Comparison of ENCODE assay signal across 8 mouse cellular contexts in the genomic region with DNA sequence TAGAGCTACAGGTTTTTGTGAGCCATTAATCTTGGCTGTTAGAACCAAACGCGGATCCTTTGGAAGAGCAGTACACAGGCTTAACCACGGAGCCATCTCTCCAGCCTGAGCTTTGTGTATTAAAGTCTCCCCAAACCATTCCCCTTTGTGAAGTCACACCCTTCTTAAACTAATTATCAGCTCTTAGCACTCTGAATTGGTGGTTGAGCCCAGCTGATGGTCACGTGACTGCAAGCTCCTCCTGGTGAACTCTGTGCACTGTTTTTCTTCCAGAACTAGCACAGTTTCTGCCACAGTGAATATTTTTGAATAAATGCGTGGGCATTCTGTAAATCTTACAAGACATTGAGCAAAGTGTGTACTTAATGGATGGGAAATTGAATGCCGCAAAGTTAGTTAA. TPM values are rescaled to one million over a fixed set of nuclear protein-coding genes. Genes with fewer than 3 reads are reported as not detected.
DNase-seq lines count a peak whose midpoint lies in the region; ATAC-seq and TF ChIP-seq lines count a peak whose summit lies in the region.

No protein-coding gene starts in this region.

- H3K36me3 ChIP-seq in forebrain, postnatal 0 days (ENCODE audit: insufficient read depth) = peaks cover 13% of the 10 kb centered on the region
- H3K36me3 ChIP-seq in neural tube, embryonic 12.5 days = peaks cover 15% of the 10 kb centered on the region

- peak overlapping the region; percentile 66 for H3K4me2 ChIP-seq in forebrain, postnatal 0 days (ENCODE audit: low read depth)
- H3K4me2 ChIP-seq in neural tube, embryonic 12.5 days (replicated peaks) = peak overlapping the region; percentile 94

- ATAC-seq in forebrain, postnatal 0 days = no peak
- no peak for ATAC-seq in neural tube, embryonic 12.5 days (ENCODE audit: low FRiP score, low read depth)

- no peak for TF ChIP-seq CTCF in forebrain, postnatal 0 days (IDR thresholded peaks at IDR 0.05; ENCODE audit: low read depth)

- H3K9ac ChIP-seq in forebrain, postnatal 0 days = peak overlapping the region; percentile 73
- H3K9ac ChIP-seq in neural tube, embryonic 12.5 days = peak overlapping the region; percentile 67

- no peaks in the 10 kb centered on the region for H3K27me3 ChIP-seq in forebrain, postnatal 0 days (ENCODE audit: insufficient read depth, low read length)
- no peaks in the 10 kb centered on the region for H3K27me3 ChIP-seq in neural tube, embryonic 12.5 days (replicated peaks)

- peak; percentile 20 for DNase-seq in cerebellum, adult 9-11 months
- no peak for DNase-seq in cerebellum, postnatal 10 days
- peak; percentile 6 for DNase-seq in T-cell, adult 2 months (ENCODE audit: low spot score)
- DNase-seq in forebrain, postnatal 0 days = no peak
- DNase-seq in liver = peak; percentile 58
- DNase-seq in right cerebral cortex, postnatal 14 days = no peak
- DNase-seq in ovary, adult 18-20 months (ENCODE audit: low spot score) = no peak

- no peaks in the 10 kb centered on the region for H3K9me3 ChIP-seq in forebrain, postnatal 0 days (ENCODE audit: low read length)
- no peaks in the 10 kb centered on the region for H3K9me3 ChIP-seq in neural tube, embryonic 12.5 days

- 31% methylated on average over 6 of the region's 6 CpGs for WGBS in forebrain, postnatal 0 days
- WGBS in neural tube, embryonic 12.5 days = 30% methylated on average over 6 of the region's 6 CpGs

- H3K4me1 ChIP-seq in forebrain, postnatal 0 days (ENCODE audit: insufficient read depth) = peaks cover 11% of the 10 kb centered on the region; the same call in 1 of the 2 replicates
- peaks cover 19% of the 10 kb centered on the region for H3K4me1 ChIP-seq in neural tube, embryonic 12.5 days

- peak overlapping the region; percentile 86 for H3K4me3 ChIP-seq in forebrain, postnatal 0 days (ENCODE audit: low read depth, low read length)
- H3K4me3 ChIP-seq in neural tube, embryonic 12.5 days = peak overlapping the region; percentile 64

- H3K27ac ChIP-seq in forebrain, postnatal 0 days (ENCODE audit: low read depth, low read length) = no peak overlapping the region
- H3K27ac ChIP-seq in neural tube, embryonic 12.5 days = no peak overlapping the region

RNA-seq across cellular contexts. Expression of gene Rtf2, which starts 0.8 kb away (rescaled TPM):
- total RNA-seq in forebrain, postnatal 0 days (2014; rRNA removed) = 80.0 and 84.0 TPM in 2 replicates
- polyA plus RNA-seq in forebrain, postnatal 0 days (2015; fragmentation: Nextera tagmentation; extraction: Ambion mirVana) = 86.1 and 99.6 TPM in 2 replicates
- polyA plus RNA-seq in neural tube, embryonic 12.5 days (2016; fragmentation: Nextera tagmentation; extraction: Ambion mirVana) = 102 and 105 TPM in 2 replicates

RNA-seq across cellular contexts. Expression of gene Gcnt7, which starts 17.2 kb away (rescaled TPM):
- total RNA-seq in forebrain, postnatal 0 days (2014; rRNA removed) = not detected in 2 replicates
- polyA plus RNA-seq in forebrain, postnatal 0 days (2015; fragmentation: Nextera tagmentation; extraction: Ambion mirVana) = 0.38 and 0.74 TPM in 2 replicates
- 1.5 and 2.0 TPM in 2 replicates for polyA plus RNA-seq in neural tube, embryonic 12.5 days (2016; fragmentation: Nextera tagmentation; extraction: Ambion mirVana)

RNA-seq across cellular contexts. Expression of gene Fam209, which starts 31.1 kb away (rescaled TPM):
- 1.1 and 2.3 TPM in 2 replicates for total RNA-seq in forebrain, postnatal 0 days (2014; rRNA removed)
- 0.23 and 0.50 TPM in 2 replicates for polyA plus RNA-seq in forebrain, postnatal 0 days (2015; fragmentation: Nextera tagmentation; extraction: Ambion mirVana)
- 0.51 TPM in 1 of 2 replicates, not detected in the other for polyA plus RNA-seq in neural tube, embryonic 12.5 days (2016; fragmentation: Nextera tagmentation; extraction: Ambion mirVana)

RNA-seq across cellular contexts. Expression of gene Cass4, which starts 47.6 kb away (rescaled TPM):
- total RNA-seq in forebrain, postnatal 0 days (2014; rRNA removed) = 0.08 and 0.24 TPM in 2 replicates
- 0.12 and 0.13 TPM in 2 replicates for polyA plus RNA-seq in forebrain, postnatal 0 days (2015; fragmentation: Nextera tagmentation; extraction: Ambion mirVana)
- 0.18 and 0.43 TPM in 2 replicates for polyA plus RNA-seq in neural tube, embryonic 12.5 days (2016; fragmentation: Nextera tagmentation; extraction: Ambion mirVana)

Comparison
In these comparisons a context has a peak if more than half of its experiments do, and no peak if none do; other contexts are left out.
1. DNase-seq: peak in cerebellum, adult 9-11 months (single experiment), T-cell, adult 2 months (single experiment) and liver (single experiment); none in cerebellum, postnatal 10 days (0 of 2), forebrain, postnatal 0 days (single experiment), right cerebral cortex, postnatal 14 days (single experiment) and ovary, adult 18-20 months (single experiment).